Mouse (Mus musculus): ENCODE results near the gene Smarcc2.

DNA sequence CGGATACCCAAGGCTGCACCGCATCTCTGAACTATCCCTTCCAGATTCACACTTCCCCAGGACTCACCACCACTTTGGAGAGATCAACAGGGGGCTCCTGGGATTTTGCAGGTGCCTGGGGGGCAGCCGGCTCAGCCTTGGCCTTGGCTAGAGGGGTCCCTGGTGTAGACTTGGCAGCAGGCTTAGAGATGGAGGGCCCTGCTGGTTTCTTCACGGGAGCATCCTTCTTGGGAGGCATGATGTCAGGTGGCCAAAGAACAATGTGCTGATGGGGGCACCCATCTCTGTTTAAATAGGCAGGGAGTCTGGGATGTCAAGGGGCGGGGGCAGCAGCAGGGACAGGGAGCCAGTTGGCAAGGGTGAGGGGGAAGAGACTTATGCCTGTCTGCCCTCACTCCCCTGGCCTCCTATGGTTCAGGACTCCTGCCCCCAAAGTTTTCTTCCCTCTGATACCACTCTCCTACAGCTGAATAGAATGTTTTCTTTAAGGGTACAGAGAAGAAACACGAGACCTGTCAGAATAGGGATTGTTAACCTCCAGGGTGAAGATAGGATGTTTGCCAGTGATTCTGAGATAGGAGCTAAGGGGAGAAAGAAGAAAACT lies 38.2 kb downstream of the Smarcc2 start:
- no peak for TF ChIP-seq CTCF (IDR thresholded peaks at IDR 0.05)
- no peak for TF ChIP-seq POLR2A (IDR thresholded peaks at IDR 0.05; ENCODE audit: insufficient read depth, low read depth, low read length)
